Mouse (Mus musculus) CD4-positive naive resting alpha-beta T cell, adult 76 days (primary cell): ENCODE results near the gene Gm11273. TPM values are rescaled to one million over a fixed set of nuclear protein-coding genes. Genes with fewer than 3 reads are reported as not detected.

Experiments used
- total RNA-seq: library from RNA; stranded (reverse); gene quantifications from one replicate; pipeline ENCODE4 v1.2.4, GENCODE M21; 2023

Gm11273 gene
- total RNA-seq: 15.9 TPM

GRCm38 (mm10) chr13:21501182-21501581 is at the start of gene Gm11273:
Gene Gm11273 (minus strand): TSS chr13:21501418.

GRCm38 (mm10) chr13:21542708-21543107 is 41.5 kb upstream of the Gm11273 start, which contains the start of gene Olfr1366:
Gene Olfr1366 (minus strand): TSS chr13:21542808.

DNA sequence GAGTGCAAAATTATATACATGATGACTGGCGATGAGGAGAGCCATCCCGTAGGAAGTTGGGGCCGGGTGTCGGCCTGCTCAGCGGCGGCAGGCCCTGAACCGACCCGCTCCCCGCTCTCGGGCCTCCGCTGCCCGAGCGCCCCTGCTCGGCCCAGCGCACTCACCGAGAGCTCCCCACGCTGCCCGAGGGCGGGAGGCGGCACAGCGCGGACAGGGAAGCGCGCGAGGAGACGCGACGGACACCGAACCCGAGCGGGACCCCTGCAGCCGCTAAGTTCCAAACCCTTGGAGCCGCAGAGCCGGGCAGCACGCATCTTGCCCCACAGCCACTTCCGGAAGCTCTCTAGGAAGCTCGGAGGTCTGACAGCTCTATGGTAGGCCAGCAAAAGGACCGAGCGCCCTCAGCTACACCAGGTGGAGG is 29.6 kb upstream of the Gm11273 start, which contains the start of gene Zkscan8:
TSS of gene Zkscan8 (minus strand) at position 340 of the 421 bp plus-strand sequence.

GRCm38 (mm10) chr13:21495080-21495479 is 6.1 kb downstream of the Gm11273 start, which contains the start of gene AK157302:
Gene AK157302 (plus strand): TSS chr13:21495223.

DNA sequence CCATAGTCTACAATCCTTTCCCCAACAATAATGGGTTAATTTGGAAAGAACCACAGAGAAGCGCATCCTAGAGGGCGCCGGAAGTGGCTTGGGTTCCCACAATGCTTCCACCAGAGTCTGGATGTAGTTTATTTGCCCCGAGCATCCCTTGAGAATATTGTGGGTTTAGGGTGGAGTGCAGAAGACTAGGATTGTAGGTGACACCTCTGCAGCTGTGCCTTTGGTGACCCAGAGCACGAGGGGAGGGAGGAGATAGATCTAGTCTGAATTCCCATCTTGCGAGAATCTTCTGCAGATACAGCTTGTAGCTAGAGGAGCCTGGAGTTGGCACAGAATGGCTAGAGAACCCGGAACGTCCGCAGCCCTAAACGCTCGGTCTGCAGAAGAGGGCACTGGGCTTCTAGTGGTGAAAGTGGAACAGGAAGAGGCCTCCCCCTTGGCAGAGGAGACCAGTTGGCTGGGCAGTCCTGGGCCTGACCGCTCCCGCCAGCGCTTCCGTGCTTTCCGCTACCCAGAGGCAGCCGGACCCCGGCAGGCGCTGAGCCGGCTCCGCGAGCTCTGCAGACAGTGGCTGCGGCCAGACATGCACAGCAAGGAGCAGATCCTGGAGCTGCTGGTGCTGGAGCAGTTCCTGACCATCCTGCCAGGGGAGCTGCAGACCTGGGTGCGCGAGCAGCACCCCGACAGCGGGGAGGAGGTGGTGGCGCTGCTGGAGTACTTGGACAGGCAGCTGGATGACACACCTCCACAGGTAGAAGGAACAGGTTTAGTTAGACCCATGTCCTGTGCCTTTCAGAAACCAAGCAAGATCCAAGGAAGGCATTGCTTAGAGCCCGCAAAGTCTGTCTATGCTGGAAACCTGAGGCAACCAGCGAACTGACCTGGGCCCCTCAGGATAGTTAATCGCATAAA is 22.2 kb downstream of the Gm11273 start, which contains the start of the genes Zkscan4 and Gm10065:
TSS of gene Zkscan4 (plus strand) at position 149 of the 912 bp plus-strand sequence.
TSS of gene Gm10065 (minus strand) at position 683 of the 912 bp plus-strand sequence.

GRCm38 (mm10) chr13:21468061-21469019 is 32.9 kb downstream of the Gm11273 start, which contains the start of gene Nkapl:
Gene Nkapl (minus strand): TSS chr13:21468509.

DNA sequence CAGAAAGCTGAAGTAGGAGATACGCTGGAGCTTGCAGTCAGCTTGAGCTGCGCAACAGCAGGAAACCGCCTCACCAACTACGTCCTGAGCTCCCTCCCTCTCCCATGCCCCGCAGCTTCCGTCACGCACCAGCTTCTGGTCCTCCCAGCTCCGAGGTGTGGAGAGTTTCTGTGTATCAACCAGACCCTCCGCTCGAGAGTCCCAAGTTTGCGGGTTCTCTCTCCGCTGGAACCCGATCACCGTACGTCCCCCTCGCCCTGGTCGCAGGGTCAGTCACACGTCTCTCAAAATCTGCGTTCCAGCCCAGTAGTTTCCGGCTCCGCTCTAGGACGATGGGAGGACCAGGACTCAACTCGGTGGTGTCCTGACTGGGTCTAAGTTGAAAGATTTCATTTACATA is 47.8 kb downstream of the Gm11273 start, which contains the start of gene Zscan26:
TSS of gene Zscan26 (minus strand) at position 282 of the 400 bp plus-strand sequence.

Other genes with a start within 250 kb of the Gm11273 start
- gene Gpx5, start 208.7 kb downstream of the Gm11273 start, total RNA-seq: not detected
- gene Gpx6, start 189.3 kb downstream of the Gm11273 start, total RNA-seq: not detected
- not detected for gene Olfr1367, start 154.5 kb downstream of the Gm11273 start, total RNA-seq
- gene Zscan12, start 138.6 kb downstream of the Gm11273 start, total RNA-seq: 5.4 TPM
- 47.9 TPM for gene Zkscan3, start 98.7 kb downstream of the Gm11273 start, total RNA-seq
- 0.38 TPM for gene Pgbd1, start 60.4 kb downstream of the Gm11273 start, total RNA-seq
- gene Zscan26, start 47.7 kb downstream of the Gm11273 start, total RNA-seq: 48.0 TPM
- not detected for gene Nkapl, start 32.9 kb downstream of the Gm11273 start, total RNA-seq
- gene Zkscan4, start 22.5 kb downstream of the Gm11273 start, total RNA-seq: not detected
- not detected for gene Gm10065, start 22.0 kb downstream of the Gm11273 start, total RNA-seq
- gene AK157302, start 6.2 kb downstream of the Gm11273 start, total RNA-seq: 3.8 TPM
- 8.9 TPM for gene Zkscan8, start 29.7 kb upstream of the Gm11273 start, total RNA-seq
- gene Olfr1366, start 41.4 kb upstream of the Gm11273 start, total RNA-seq: not detected
- not detected for gene Olfr1535, start 58.5 kb upstream of the Gm11273 start, total RNA-seq
- gene Olfr1364, start 80.3 kb upstream of the Gm11273 start, total RNA-seq: not detected
- gene Olfr1362, start 112.6 kb upstream of the Gm11273 start, total RNA-seq: not detected
- gene Olfr11, start 141.1 kb upstream of the Gm11273 start, total RNA-seq: not detected
- gene Olfr1361, start 162.0 kb upstream of the Gm11273 start, total RNA-seq: not detected
- gene Olfr1360, start 176.0 kb upstream of the Gm11273 start, total RNA-seq: not detected
- not detected for gene Olfr1359, start 196.7 kb upstream of the Gm11273 start, total RNA-seq
- 38.5 TPM for gene Hist1h2bl, start 214.7 kb upstream of the Gm11273 start, total RNA-seq
- gene Hist1h2ai, start 215.0 kb upstream of the Gm11273 start, total RNA-seq: 23.2 TPM
- 51.3 TPM for gene Hist1h3h, start 216.2 kb upstream of the Gm11273 start, total RNA-seq
- gene Hist1h2bm, start 220.6 kb upstream of the Gm11273 start, total RNA-seq: 9.1 TPM
- 8.5 TPM for gene Hist1h4j, start 233.6 kb upstream of the Gm11273 start, total RNA-seq
- 192 TPM for gene Hist1h4k, start 249.1 kb upstream of the Gm11273 start, total RNA-seq